Mouse (Mus musculus): ENCODE results near the gene Garnl3.

GRCm38 (mm10) chr2:33131500-33132092 is at the start of gene Garnl3:
- peak; percentile 66 for TF ChIP-seq CTCF (IDR thresholded peaks at IDR 0.05; ENCODE audit: extremely low read depth, insufficient read depth, low read length)
- 0 out of 2 replicates have a peak, but pooled peaks have one; percentile 10 for TF ChIP-seq POLR2A (IDR thresholded peaks at IDR 0.05; ENCODE audit: extremely low read depth, insufficient read depth, low read length)
